Mouse (Mus musculus) heart, embryonic 12.5 days (tissue): ENCODE results near the gene I830077J02Rik. TPM values are rescaled to one million over a fixed set of nuclear protein-coding genes. Genes with fewer than 3 reads are reported as not detected.

Source experiments
- ATAC-seq: fragments of 200-750 bp; cut with Nextera tagmentation; 2 replicates; pipeline ENCODE4 v1.8.0; 2017; ENCODE audit warnings: moderate TSS enrichment, moderate library complexity; ENCODE audit not compliant: insufficient number of reproducible peaks, low FRiP score
- H3K27ac ChIP-seq: fragments of 300-500 bp; sonication (generic); 2 replicates; pipeline ENCODE4 v1.5.1; 2016; ENCODE audit warnings: mild to moderate bottlenecking, moderate library complexity; ENCODE audit not compliant: poor library complexity, severe bottlenecking
- H3K27me3 ChIP-seq: fragments of 300-500 bp; sonication (generic); replicated peaks from 2 replicates; pipeline ENCODE4 v1.6.1; 2016; ENCODE audit warnings: mild to moderate bottlenecking, moderate library complexity
- H3K36me3 ChIP-seq: fragments of 300-500 bp; sonication (generic); 2 replicates; pipeline ENCODE4 v1.6.1; 2016; ENCODE audit warnings: mild to moderate bottlenecking, moderate library complexity
- H3K4me1 ChIP-seq: fragments of 300-500 bp; sonication (generic); replicated peaks from 2 replicates; pipeline ENCODE4 v1.6.1; 2016; ENCODE audit warnings: mild to moderate bottlenecking
- H3K4me2 ChIP-seq: fragments of 300-500 bp; sonication (generic); 2 replicates; pipeline ENCODE4 v1.6.1; 2016; ENCODE audit warnings: mild to moderate bottlenecking, moderate library complexity
- H3K4me3 ChIP-seq: fragments of 300-500 bp; sonication (generic); 2 replicates; pipeline ENCODE4 v1.5.1; 2016; ENCODE audit warnings: mild to moderate bottlenecking
- H3K9ac ChIP-seq: fragments of 300-500 bp; sonication (generic); 2 replicates; pipeline ENCODE4 v1.6.1; 2016; ENCODE audit warnings: mild to moderate bottlenecking, moderate library complexity
- H3K9me3 ChIP-seq: fragments of 300-500 bp; sonication (generic); replicated peaks from 2 replicates; pipeline ENCODE4 v1.6.1; 2016; ENCODE audit warnings: mild to moderate bottlenecking, moderate library complexity
- WGBS: fragments of 180-500 bp; shearing (Covaris S2); methylation state at CpG from one replicate; pipeline ENCODE4 v1.1.7; 2016; 5-methylcytosine and 5-hydroxymethylcytosine counted together
- polyA plus RNA-seq: library from polyadenylated mRNA; unstranded; fragments of >200 nt; fragmentation: Nextera tagmentation; extraction: Ambion mirVana; gene quantifications from 2 replicates; pipeline ENCODE4 v1.2.1, GENCODE M21; 2016

I830077J02Rik gene
- polyA plus RNA-seq, 1 experiment from 2014 or later, result 2.1 TPM

- no peak overlapping the region for H3K4me3 ChIP-seq
- H3K9me3 ChIP-seq, result no peaks in the 10 kb centered on the region
- no peak overlapping the region for H3K27ac ChIP-seq
- no peak overlapping the region for H3K9ac ChIP-seq
- H3K4me1 ChIP-seq, result peaks cover 14% of the 10 kb centered on the region
- H3K27me3 ChIP-seq, result peaks cover 31% of the 10 kb centered on the region
- WGBS, result 45% methylated on average over 4 of the region's 4 CpGs
- no peak overlapping the region for H3K4me2 ChIP-seq
- ATAC-seq, result no peak
- no peaks in the 10 kb centered on the region for H3K36me3 ChIP-seq
Measured at GRCm38 (mm10) chr3:105904213-105904612, 28.3 kb downstream of the I830077J02Rik start.

- Histone ChIP-seq H3K4me2 (no peak overlapping the region), H3K9me3 (no peaks in the 10 kb centered on the region), H3K27me3 (peaks cover 31% of the 10 kb centered on the region), H3K27ac (no peak overlapping the region), H3K4me3 (no peak overlapping the region), H3K4me1 (peaks cover 5% of the 10 kb centered on the region), H3K36me3 (no peaks in the 10 kb centered on the region), H3K9ac (no peak overlapping the region)
- no peak for ATAC-seq
- 67% methylated on average over 4 of the region's 4 CpGs for WGBS
Measured at GRCm38 (mm10) chr3:105901468-105901867, 31.0 kb downstream of the I830077J02Rik start.

DNA sequence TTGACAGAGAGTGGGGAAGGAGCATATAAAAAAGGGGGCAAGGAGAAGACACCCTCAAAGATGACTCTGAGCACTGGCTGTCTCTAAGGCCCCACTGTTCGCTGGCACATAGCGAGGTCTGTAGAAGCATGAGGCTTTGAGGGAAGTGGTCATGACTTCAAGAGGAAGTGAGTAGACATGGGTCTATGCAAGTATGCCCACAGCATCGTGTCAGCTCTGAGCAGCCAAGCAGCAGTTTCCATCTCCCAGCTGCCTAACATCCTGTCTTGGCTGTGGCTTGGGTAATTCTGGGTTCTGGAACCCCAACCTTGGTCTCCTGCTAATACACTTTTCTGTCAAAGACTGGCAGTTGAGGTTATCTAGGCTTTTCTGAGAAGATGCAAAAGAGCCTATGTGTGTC is 31.7 kb downstream of the I830077J02Rik start:
- Histone ChIP-seq H3K27ac (no peak overlapping the region), H3K4me3 (no peak overlapping the region), H3K27me3 (peaks cover 31% of the 10 kb centered on the region), H3K9ac (no peak overlapping the region), H3K4me1 (peaks cover 5% of the 10 kb centered on the region), H3K36me3 (no peaks in the 10 kb centered on the region), H3K4me2 (no peak overlapping the region), H3K9me3 (no peaks in the 10 kb centered on the region)
- 74% methylated on average over 3 of the region's 3 CpGs for WGBS
- ATAC-seq, result no peak

GRCm38 (mm10) chr3:105900266-105900665 is 32.2 kb downstream of the I830077J02Rik start:
- no peak overlapping the region for H3K27ac ChIP-seq
- no peak overlapping the region for H3K4me2 ChIP-seq
- peaks cover 9% of the 10 kb centered on the region for H3K4me1 ChIP-seq
- H3K9me3 ChIP-seq, result no peaks in the 10 kb centered on the region
- 74% methylated on average over 6 of the region's 6 CpGs for whole genome bisulfite sequencing
- peaks cover 31% of the 10 kb centered on the region for H3K27me3 ChIP-seq
- ATAC-seq, result no peak
- no peak overlapping the region for H3K4me3 ChIP-seq
- no peaks in the 10 kb centered on the region for H3K36me3 ChIP-seq
- no peak overlapping the region for H3K9ac ChIP-seq

- Histone ChIP-seq H3K4me1 (peaks cover 16% of the 10 kb centered on the region), H3K27ac (no peak overlapping the region), H3K9ac (no peak overlapping the region), H3K9me3 (no peaks in the 10 kb centered on the region), H3K36me3 (no peaks in the 10 kb centered on the region), H3K27me3 (peaks cover 27% of the 10 kb centered on the region), H3K4me3 (no peak overlapping the region), H3K4me2 (no peak overlapping the region)
- WGBS, result 32% methylated on average over 8 of the region's 8 CpGs
- ATAC-seq, result peak; percentile 54
Measured at GRCm38 (mm10) chr3:105899394-105900147, 32.9 kb downstream of the I830077J02Rik start.

- Histone ChIP-seq H3K4me2 (no peak overlapping the region), H3K27ac (no peak overlapping the region), H3K9ac (no peak overlapping the region), H3K36me3 (no peaks in the 10 kb centered on the region), H3K9me3 (no peaks in the 10 kb centered on the region), H3K27me3 (peaks cover 26% of the 10 kb centered on the region), H3K4me1 (peaks cover 23% of the 10 kb centered on the region), H3K4me3 (no peak overlapping the region)
- WGBS, result 48% methylated on average over 11 of the region's 11 CpGs
- ATAC-seq, result no peak
Measured at GRCm38 (mm10) chr3:105898861-105899260, 33.6 kb downstream of the I830077J02Rik start.

- Histone ChIP-seq H3K4me2 (no peak overlapping the region), H3K4me3 (no peak overlapping the region), H3K4me1 (peaks cover 26% of the 10 kb centered on the region), H3K9ac (no peak overlapping the region), H3K27ac (no peak overlapping the region), H3K9me3 (no peaks in the 10 kb centered on the region), H3K27me3 (peaks cover 26% of the 10 kb centered on the region), H3K36me3 (no peaks in the 10 kb centered on the region)
- WGBS, result 84% methylated on average over 2 of the region's 2 CpGs
- no peak for ATAC-seq
Measured at GRCm38 (mm10) chr3:105898325-105898724, 34.1 kb downstream of the I830077J02Rik start.

DNA sequence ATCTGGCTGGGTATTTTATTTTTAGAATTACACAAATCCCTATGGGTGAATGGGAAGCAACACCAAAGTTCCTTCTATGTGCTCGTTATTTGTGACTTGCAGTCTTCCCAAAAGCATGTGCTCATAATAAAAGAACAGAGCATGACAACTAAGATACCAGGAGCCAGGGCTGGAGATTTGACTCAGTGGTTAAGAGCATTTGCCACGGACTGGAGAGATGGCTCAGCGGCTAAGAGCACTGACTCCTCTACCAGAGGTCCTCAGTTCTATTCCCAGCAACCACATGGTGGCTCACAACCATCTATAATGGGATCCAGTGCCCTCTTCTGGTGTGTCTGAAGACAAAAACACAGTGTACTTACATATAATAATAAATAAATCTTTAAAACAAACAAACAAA is 35.7 kb downstream of the I830077J02Rik start:
- no peaks in the 10 kb centered on the region for H3K36me3 ChIP-seq
- no peaks in the 10 kb centered on the region for H3K9me3 ChIP-seq
- 85% methylated on average over 3 of the region's 3 CpGs for WGBS
- H3K9ac ChIP-seq, result no peak overlapping the region
- peaks cover 14% of the 10 kb centered on the region for H3K27me3 ChIP-seq
- peaks cover 41% of the 10 kb centered on the region for H3K4me1 ChIP-seq
- no peak overlapping the region for H3K27ac ChIP-seq
- H3K4me3 ChIP-seq, result no peak overlapping the region
- no peak overlapping the region for H3K4me2 ChIP-seq
- no peak for ATAC-seq

- Histone ChIP-seq H3K4me1 (peaks cover 42% of the 10 kb centered on the region), H3K36me3 (no peaks in the 10 kb centered on the region), H3K27me3 (no peaks in the 10 kb centered on the region), H3K27ac (peak overlapping the region; percentile 59), H3K9ac (no peak overlapping the region), H3K4me3 (no peak overlapping the region), H3K9me3 (no peaks in the 10 kb centered on the region), H3K4me2 (0 out of 2 replicates have a peak overlapping the region, but pooled peaks have one; percentile 8)
- ATAC-seq, result peak; percentile 80
- WGBS, result 54% methylated on average over 23 of the region's 23 CpGs
Measured at GRCm38 (mm10) chr3:105894601-105895592, 37.6 kb downstream of the I830077J02Rik start.

- Histone ChIP-seq H3K4me3 (no peak overlapping the region), H3K9ac (no peak overlapping the region), H3K27me3 (no peaks in the 10 kb centered on the region), H3K4me2 (no peak overlapping the region), H3K27ac (0 out of 2 replicates have a peak overlapping the region, but pooled peaks have one; percentile 59), H3K9me3 (no peaks in the 10 kb centered on the region), H3K4me1 (peaks cover 43% of the 10 kb centered on the region), H3K36me3 (no peaks in the 10 kb centered on the region)
- 48% methylated on average over 6 of the region's 6 CpGs for WGBS
- peak; percentile 15; the same call in 1 of the 2 replicates for ATAC-seq
Measured at GRCm38 (mm10) chr3:105893941-105894391, 38.5 kb downstream of the I830077J02Rik start.
